Mouse (Mus musculus): ENCODE data around the gene Zfyve9. TPM values are rescaled to one million over a fixed set of nuclear protein-coding genes. Genes with fewer than 3 reads are reported as not detected.
A peak's percentile ranks its signal among the peaks of the same experiment; 100 is the strongest.

The Zfyve9 gene
- 10 to 100 TPM; 35.0 to 43.7 TPM for total RNA-seq (2021)
- long read RNA-seq, experiment 1, partial matches to known transcripts = 0 of 13 reads
- long read RNA-seq, experiment 1, other reads (novel, unspliced or antisense) = 13 of 13 reads
- long read RNA-seq, experiment 2, partial matches to known transcripts = 1 of 12 reads
- long read RNA-seq, experiment 2, other reads (novel, unspliced or antisense) = 11 of 12 reads

DNA sequence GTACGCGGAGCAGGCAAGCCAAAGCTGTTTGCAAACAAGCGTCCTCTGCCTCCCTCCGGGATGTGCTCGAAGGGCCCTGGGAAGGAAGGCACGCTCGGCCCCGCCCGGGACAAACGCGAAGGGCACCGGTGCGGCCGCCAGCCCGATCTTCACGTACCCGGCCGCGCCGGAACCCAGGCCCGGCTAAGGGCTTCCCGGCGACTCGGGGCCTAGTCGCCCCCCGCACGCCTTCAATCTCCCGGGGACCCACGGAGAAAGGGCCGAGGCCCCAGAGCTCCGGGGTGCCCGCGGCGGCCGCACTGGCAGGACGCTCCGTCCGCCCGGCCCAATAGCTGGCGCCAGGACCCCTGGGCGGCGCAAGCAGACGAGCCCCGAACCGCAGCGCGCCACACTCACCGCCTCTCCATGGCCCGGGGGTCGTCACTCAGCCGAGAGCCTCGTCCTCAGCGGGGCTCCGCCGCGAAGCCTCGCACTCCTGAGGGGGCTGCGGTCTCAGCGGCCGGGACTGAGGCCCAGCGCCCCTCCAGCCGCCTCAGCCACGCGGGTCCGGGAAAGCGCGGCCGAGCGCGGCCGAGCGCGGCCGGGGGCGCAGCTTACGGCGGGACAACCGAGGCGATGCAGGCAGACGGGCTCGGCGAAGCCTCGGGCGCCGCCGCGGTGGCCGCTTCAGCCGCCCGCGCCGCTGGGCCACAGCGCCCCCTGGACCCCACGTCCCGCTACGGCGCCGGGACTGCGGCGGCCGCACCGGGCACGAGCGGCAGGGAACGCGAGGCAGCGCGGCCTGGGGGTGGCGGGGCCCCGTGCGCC, at the start of gene Zfyve9:
Zfyve9 (minus strand) TSS at position 742 of the 807 bp plus-strand sequence.
- peak; percentile 85 for DNase-seq

DNA sequence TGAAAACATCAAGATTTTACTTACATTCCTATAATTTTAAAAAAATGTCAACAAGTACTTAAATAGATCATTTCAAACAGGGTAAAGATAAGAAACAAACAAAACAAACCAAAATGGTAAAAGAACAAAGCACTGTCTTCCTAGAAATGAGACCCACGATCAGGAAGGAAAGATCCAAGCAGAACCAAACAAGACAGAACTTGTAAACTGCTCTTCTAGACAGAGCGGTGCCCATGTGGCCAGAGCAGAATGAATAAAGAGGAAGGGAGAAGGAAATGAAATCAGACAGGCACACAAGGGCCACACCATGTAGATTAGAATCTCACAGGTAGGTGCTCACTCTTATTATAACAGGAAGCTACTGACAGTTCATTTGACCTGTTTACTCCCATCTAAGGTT, 46.0 kb upstream of the Zfyve9 start:
- DNase-seq = no peak

DNA sequence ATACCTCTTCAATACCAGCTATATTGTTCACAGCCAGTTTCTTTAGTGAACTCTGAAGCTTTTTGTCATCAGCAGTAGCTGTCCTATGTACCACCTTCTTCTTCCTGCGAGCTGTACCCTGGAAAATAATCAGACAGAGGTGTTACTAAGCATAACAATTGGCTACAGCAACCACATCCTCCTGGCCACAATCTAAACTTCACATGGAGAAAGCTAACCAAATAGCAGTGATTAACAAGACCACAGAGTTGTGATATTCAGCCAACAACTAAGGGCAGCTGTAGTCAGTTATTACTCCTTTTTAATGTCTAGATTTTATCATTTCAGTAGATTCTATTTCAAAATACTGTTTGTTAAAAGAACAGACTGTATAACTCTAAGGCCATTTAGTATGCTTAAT, 45.5 kb upstream of the Zfyve9 start:
- DNase-seq = no peak

DNA sequence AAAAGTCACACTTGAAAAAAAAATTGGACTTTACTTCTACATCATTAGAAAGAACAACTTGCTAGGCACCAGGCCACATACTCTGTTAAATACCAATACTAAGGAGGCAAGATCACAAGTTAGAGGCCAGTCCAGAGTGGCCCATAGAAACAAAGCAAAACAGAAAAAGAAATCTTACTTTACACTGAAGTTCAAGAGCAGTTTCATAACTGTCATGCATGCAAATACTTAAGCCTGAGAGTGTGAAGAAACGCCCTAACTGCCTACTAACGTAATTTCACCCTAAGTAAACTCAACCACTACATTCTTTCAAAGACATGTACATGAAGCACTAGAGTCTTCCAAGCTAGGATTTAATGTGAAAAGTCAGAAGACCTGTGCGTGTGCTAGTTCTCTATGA, 45.1 kb upstream of the Zfyve9 start:
- no peak for DNase-seq

DNA sequence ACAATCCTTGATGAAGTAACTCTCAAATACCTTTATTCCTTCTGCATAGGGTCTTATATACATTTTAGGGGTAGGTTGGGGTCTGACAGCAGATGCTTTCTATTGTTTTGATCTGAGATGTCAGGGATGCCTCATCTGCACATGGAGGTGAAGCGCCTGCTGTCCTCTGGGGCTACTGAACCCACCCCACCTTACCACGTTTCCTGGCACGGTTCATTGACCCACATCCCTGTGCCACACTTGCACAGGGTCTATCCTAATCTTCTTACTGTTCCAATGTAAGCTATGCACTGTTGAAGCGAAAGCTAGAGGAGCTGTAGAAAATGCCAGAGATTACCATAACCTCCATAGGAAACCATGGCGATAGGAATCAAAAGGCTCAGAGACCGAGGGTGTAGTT, 31.0 kb upstream of the Zfyve9 start:
- no peak for DNase-seq

DNA sequence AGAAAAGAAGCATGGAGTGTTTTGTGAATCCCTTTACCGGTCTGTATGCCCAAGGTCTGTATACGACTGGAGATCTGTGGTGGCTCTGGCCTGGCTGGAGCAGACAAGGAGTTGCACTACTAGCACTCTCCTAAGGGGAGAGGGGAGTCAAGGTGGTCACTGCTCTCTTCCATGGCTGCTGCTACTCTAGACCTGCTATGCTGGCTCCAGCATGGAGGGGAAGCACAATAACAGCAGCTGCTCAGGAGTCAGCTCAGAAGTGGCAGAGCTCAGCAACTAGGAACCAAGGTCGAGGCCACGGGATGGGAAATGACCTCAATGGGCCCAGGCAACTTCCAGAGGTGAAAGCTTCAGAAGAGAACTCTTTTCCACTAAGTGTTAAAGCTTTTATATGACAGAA, 30.5 kb upstream of the Zfyve9 start:
- no peak for DNase-seq

DNA sequence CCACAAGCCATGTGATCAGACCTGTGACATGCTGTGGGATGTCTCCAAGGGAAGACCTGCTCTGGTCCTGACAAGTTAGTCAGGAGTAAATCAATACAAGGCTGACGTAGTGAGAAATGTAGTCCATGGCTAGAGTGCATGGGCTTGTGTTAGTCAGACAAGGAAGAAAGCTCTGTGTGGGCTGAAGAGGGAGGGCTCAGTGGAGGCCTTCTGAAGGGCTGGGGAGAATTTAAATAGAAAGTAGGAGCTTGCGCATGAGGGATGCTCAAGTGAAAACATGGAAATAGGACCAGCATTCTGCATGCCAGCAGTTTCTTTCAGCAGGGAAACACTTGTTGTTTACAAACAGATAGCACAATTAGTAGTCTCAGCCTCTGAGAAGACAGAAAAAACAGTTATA, 22.9 kb upstream of the Zfyve9 start:
- DNase-seq = no peak

DNA sequence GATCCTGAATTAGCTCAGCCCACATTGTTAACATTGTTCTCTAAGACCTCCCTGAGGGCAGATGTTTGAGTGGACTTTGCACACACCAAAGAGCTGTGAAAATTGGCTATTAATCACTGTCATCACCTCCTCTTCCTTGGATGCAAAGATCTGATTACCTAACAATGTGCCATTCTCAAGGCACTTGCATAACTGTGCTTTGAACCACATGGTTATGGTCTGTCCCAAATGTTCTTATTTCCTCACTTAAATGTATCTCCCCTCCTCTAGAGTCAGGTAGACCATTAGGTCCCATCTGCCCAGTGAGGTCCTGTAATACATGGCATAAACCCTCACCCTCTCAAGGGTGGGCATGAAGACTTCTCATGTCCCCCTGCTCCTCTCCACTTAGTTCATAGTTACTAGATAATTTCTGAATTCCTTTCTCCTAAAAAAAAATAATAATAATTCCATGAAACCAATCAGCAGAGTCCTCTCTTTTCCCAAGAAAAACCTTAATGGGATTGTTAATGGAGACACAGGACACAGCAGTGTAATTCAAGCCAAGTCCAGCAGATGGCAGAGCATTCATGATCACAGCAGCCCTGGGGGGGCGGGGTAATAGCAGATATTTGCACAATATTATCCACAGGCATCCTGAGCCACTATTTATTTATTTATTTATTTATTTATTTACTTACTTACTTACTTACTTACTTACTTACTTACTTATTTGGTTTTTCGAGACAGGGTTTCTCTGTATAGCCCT, 17.7 kb upstream of the Zfyve9 start:
- DNase-seq = no peak

DNA sequence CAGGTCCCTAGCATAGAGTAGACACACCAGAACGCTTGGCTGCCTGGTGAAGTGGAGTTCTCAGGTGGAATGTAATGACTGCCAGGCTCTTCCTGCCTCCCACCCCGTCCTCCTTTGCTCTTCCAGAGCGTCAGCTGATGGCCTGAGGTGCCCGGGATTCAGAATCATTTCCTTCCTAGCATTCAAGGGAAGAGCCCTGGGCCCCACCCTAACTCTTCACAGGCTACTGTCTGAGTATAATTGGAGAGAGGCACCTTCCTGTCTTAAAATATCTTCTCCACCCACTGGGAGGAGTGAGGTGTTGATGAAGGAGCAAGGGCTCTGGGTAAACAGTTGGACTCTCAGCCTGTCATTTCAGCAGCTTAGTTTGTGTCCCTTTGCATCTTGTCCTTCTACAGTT, 16.1 kb upstream of the Zfyve9 start:
- DNase-seq = no peak

DNA sequence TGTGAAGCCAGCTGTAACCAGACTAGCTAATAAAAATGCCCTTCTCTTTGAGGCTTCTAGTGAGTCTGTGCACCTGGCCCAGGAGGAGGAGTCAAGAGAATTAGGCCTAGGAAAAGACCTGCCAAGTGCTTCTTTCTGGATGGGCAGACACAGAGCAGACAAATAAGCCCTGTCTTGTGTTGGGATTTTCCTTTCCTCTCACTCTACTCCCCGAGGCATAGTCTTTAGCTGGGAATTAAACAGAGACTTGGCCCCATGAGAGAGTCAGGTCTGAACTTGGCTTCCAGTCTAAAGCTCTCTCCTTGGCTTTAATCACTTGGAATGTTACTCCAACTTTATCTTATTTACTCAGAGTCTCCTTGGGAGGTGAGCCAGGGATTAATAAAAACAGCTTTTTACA, 13.3 kb upstream of the Zfyve9 start:
- DNase-seq = no peak

DNA sequence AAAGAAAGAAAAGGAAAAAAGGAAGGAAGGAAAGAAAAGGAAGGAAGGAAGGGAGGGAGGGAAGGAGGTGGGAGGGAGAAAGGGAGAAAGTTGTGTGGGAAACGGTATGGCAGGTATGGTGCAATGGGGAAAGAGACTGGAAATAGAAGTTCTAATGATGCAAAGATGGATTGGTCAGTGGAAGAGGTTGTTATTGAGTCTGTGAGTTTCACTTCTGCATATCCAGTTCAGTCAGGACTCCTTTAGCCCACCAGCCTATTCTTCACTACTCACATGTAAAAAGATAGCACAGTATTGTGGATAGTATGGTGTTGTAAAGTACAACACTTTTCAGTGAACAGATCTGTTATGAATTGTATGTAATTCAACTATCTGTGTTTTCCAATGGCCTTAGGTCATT, 9.9 kb upstream of the Zfyve9 start:
- DNase-seq = no peak

DNA sequence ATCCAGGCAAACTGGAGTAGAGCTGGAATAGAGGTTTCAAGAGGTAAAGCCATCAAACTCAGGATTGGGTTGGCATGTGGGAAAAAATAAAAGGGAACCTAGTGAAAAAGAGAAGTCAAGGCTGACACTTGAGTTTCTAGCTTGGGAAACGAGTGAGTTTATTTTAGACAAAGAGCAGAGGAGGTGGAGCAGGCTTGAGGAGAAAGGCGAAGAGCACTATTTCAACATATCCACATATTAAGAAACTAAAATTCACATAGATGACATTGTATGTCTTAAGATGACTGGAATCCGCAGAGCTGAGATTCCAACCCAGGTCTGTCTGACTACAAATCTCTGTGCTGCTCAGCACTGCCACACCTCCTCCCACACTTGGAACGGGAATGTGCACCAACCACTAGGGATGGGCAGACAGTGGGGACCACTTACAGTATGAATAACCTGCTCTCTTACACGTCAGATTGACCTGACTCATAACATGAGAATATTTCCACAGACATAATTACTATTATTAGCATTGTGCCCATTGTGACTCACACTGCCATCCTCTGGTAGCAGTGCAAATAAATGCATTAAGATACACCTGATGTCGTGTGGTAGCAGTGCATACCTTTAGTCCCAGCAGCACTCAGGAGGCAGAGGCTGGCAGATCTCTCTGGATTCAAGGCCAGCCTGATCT, 8.8 kb upstream of the Zfyve9 start:
- no peak for DNase-seq

DNA sequence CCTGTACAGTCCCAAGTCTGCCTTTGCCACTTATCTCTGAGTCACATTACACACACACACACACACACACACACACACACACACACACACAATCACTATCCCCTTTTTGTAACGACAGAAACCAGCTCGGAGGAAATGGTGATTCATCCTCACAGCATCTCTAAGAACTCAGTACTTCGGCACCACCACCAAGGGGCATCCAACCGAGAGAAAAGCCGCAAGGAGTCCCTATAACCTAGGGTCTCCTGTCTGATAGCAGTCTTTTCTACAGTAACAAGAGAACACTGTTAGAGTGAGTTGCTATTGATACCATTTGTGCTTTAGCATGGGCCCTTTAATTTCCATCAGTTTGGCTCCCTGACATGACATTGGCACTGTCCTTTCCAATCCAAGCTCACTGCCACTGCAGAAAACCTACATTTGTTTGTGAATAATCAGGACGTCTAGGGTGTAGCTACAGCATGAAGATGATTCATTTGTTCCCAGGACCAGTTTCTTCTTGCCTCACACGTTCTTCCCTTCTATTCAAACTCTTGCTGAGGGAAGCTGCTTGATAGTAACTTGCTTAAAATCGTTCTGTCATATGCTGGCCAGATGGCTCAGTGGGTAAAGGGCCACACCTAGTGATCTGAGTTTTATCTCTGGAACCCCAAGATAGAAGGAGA, 2.0 kb upstream of the Zfyve9 start:
- DNase-seq = no peak

DNA sequence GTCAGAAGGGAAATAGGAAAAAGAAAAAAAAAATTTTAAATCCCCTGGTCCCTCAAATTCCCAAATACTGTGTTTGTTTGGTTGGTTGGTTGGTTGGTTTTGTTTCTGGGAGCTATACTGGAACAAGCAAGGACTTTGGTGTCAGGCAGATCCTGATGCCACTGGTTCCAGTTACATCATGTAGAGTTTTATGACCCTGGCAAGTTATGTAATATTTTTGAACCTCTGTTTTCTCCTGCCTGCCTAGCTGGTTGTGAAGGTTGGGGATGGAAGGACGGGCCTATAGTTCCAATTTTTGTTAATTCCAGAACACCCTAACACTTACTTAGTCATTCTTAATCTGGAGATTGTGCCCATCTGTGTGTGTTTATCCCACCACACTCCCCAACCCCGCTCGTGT, 998 bp upstream of the Zfyve9 start:
- DNase-seq = no peak

DNA sequence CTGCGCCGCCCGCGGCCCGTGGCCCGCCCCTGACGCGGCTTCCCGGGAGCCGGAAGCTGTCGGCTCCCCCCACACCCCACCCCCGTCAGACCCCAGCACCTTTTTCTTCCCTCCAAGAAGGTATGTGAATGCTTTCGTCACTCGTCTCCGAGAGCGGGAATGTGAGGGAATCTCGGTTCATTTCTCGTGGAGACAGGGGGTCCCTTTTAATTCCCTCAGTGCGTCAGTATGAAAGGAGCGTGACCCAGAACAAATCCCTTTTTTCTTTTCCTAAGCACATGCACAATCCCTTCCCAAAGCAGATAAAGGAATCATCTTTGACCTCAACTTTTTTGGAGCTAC, 237 bp upstream of the Zfyve9 start:
- DNase-seq = no peak

DNA sequence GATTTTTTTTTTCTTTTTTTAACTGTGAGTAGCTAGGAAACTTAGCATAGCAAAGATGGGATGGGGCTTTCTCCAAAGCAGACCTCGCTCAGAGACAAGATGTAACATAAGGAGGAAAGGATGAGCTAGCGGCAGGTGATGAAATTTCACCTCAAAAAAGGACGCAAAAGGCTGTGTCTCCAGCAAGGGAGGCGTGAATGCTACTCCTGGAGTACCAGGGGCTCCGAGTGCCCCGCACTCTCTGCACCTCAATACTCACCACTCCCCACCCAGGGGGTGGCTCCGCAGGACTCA, 888 bp downstream of the Zfyve9 start:
- DNase-seq = no peak

DNA sequence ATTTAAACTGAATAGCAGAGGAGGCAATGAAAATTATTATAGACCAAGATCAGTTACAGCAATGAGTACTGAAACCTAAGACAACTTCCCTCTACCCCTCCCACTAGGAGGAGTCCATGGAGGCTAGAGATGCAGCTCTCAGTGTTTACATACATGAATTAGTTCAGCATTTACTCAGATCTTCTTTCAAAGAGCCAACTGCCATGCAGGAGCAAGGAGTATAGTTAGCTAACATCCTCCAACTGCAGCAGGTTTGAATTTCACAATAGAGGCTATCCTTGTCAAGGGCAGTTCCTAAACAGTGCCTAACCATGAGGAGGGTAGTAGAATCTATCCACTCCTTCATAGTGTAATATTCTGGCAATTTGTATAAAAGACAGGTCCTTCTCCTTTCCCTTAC, 12.1 kb downstream of the Zfyve9 start:
- no peak for DNase-seq

DNA sequence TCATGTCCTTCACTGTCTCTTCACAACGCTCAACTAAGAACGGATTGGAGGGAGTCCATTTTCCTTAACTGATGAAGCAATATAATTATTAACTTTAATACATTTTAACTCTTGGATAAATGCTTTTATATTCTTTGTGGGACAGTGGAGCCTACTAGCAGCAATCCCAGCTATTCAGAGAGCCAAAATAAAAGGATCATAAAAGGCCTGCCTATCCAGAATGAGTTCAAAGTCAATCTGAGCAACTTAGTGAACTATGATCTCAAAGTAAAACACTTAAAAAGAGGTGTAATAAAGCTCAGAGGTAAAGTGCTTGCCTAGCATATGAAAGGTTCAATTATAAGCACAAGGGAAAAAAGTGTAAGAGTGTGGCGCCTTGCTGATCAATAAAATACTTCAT, 21.0 kb downstream of the Zfyve9 start:
- no peak for DNase-seq

DNA sequence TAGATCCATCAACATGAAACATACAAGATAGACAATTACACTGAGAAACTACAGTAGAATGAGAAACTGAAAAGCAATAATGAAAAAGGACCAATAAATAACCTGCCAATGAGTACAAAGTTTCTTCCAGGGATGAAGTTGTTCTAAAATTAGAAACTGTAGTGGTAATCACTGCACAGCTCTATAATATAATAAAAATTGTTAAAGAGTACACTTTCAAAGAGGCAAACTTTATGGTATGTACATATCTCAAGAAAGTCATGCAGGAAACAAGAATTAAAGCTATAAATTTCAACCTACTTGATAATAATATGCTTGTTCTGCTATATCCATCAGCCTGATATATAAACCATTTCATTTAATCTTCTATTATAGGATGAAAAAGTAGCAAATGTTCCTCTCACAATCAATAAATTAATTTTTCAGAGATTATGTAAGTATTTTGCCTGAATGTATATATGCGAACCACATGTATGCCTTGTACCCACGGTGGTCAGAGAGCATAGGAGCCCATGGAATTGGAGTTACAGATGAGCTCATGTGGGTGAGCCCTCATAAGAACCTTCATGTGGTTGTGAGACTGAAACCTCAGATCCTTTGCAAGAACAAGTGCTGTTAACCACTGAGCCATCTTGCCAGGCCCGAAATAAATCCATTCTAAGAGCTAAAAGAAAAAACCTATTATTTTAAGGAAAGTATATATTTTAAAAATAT, 34.3 kb downstream of the Zfyve9 start:
- DNase-seq = no peak

DNA sequence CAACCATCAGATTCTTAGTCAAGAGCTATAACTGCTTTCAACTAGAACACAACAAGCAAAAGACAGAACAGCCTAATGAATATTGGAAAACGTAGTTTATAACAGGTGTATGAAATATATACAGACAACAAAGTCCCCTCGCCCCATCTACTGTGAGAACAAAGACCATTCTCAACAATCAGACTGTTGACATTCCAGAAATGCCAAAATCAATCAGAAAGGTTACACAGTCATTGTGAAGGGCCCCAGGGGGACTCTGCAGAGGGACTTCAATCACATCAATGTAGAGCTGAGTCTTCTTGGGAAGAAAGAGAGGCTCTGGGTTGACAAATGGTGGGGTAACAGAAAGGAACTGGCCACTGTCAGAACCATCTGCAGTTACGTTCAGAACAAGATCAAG, 49.0 kb downstream of the Zfyve9 start:
- no peak for DNase-seq

DNA sequence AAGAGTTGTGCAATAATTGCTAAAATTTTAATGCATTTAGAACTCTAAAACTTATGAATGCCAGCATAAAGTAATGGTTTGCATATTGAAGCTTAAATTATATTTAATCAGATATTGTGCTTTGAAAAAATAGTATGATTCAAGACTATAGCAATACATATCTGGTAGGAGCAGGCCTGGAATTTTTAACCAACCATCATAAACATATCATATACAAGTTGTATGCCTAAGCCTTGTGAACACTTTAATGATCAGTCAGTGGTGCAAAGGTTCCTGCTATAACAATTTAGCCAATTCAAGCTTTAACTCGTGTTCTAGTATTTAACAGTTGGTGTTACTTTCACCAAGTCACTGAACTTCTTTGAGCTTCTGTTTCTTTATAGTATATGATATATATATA, 50.1 kb downstream of the Zfyve9 start:
- DNase-seq = no peak

DNA sequence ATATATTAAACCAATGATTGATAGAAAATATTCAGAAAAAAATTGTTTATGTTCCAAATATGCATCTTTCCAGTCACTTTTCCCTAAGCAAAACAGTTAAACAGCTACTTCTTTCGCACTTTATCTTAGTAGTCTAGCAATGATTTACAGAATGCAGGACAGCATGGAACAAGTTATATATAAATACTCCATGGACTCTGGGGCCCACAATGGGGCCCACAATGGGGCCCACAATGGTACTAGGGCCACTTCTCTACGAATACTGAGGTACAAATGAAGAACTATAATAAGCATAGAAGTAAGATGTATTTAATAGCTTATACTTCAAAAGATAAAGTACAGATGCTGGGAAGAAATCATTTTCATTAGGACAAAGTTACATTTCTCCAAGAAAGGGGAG, 56.5 kb downstream of the Zfyve9 start:
- DNase-seq = no peak
